Comparison of ENCODE assay signal across 6 mouse cellular contexts in the genomic region with DNA sequence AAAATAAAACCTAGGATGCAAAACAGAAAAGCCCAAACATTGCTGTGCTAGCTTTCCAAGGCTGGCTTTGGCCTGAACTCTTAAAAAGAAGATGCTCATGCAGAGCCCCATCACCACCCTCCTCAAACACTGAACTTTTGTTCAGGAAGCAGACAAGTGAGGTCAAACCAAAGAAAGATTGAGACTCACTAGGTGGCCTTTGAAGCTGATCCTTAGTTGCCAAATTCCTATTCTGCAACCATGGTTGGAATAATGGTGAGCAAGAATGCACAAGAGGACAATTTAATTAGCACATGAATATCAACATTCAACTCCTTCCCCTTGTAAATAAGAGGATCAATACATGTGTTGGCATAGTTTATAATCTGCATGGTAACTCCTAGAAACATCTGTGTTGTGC.
A peak's percentile ranks its signal among the peaks of the same experiment; 100 is the strongest.
DNase-seq lines count a peak whose midpoint lies in the region; ATAC-seq lines count a peak whose summit lies in the region.
"Not testable (repeated sequence)": the region's sequence is repeated elsewhere in the genome, so short reads cannot be mapped to it uniquely, and the experiment has no call there.

No protein-coding gene starts in this region.

- H3K4me3 ChIP-seq in hindbrain, embryonic 11.5 days (ENCODE audit: low read depth, low read length); midbrain, embryonic 11.5 days (ENCODE audit: low read depth, low read length); neural tube, embryonic 11.5 days (ENCODE audit: low read depth, low read length): not testable (repeated sequence)

- not testable (repeated sequence) for H3K9me3 ChIP-seq in hindbrain, embryonic 11.5 days (ENCODE audit: control insufficient read depth, low read length); midbrain, embryonic 11.5 days (ENCODE audit: control insufficient read depth, low read length); neural tube, embryonic 11.5 days (ENCODE audit: control insufficient read depth, low read length)

- H3K4me2 ChIP-seq in hindbrain, embryonic 11.5 days (replicated peaks; ENCODE audit: low read depth, low read length); midbrain, embryonic 11.5 days; neural tube, embryonic 11.5 days (ENCODE audit: low read depth): not testable (repeated sequence)

- H3K36me3 ChIP-seq in hindbrain, embryonic 11.5 days (ENCODE audit: control insufficient read depth, insufficient read depth, low read length); midbrain, embryonic 11.5 days (ENCODE audit: control insufficient read depth, insufficient read depth, low read length); neural tube, embryonic 11.5 days (ENCODE audit: control insufficient read depth, insufficient read depth, low read length): not testable (repeated sequence)

- DNase-seq in ES-CJ7 (ENCODE audit: low read depth, low spot score) (peak; percentile 76), R1 (ENCODE audit: low read depth, low spot score) (peak; percentile 80), ZHBTc4 (ENCODE audit: low read depth, low spot score) (peak; percentile 74)
- DNase-seq in hindbrain, embryonic 11.5 days (ENCODE audit: low spot score); midbrain, embryonic 11.5 days (ENCODE audit: low spot score, missing footprints); neural tube, embryonic 11.5 days (ENCODE audit: low spot score): not testable (repeated sequence)

- ATAC-seq in hindbrain, embryonic 11.5 days (ENCODE audit: low FRiP score), result 0 out of 2 replicates have a peak, but pooled peaks have one; percentile 30
- 0 out of 2 replicates have a peak, but pooled peaks have one; percentile 35 for ATAC-seq in midbrain, embryonic 11.5 days (ENCODE audit: low FRiP score)
- peak; percentile 22 for ATAC-seq in neural tube, embryonic 11.5 days (ENCODE audit: insufficient read depth, low FRiP score, low TSS enrichment)

- not testable (repeated sequence) for H3K4me1 ChIP-seq in hindbrain, embryonic 11.5 days (replicated peaks; ENCODE audit: control insufficient read depth, insufficient read depth, low read length); midbrain, embryonic 11.5 days (ENCODE audit: control insufficient read depth, insufficient read depth, low read length); neural tube, embryonic 11.5 days (ENCODE audit: control insufficient read depth, insufficient read depth, low read length)

- H3K27ac ChIP-seq in hindbrain, embryonic 11.5 days (ENCODE audit: low read depth, low read length); midbrain, embryonic 11.5 days (ENCODE audit: low read depth, low read length); neural tube, embryonic 11.5 days (ENCODE audit: low read depth, low read length): not testable (repeated sequence)

- H3K9ac ChIP-seq in hindbrain, embryonic 11.5 days (ENCODE audit: low read depth, low read length); midbrain, embryonic 11.5 days (ENCODE audit: low read length); neural tube, embryonic 11.5 days (ENCODE audit: low read length): not testable (repeated sequence)

- not testable (repeated sequence) for H3K27me3 ChIP-seq in hindbrain, embryonic 11.5 days (ENCODE audit: control insufficient read depth, insufficient read depth, low read length); midbrain, embryonic 11.5 days (ENCODE audit: control insufficient read depth, insufficient read depth, low read length); neural tube, embryonic 11.5 days (ENCODE audit: control insufficient read depth, insufficient read depth, low read length)
